Mouse (Mus musculus) thymus, postnatal 36 days (tissue): ENCODE data around the gene Pnkp.
A peak's percentile ranks its signal among the peaks of the same experiment; 100 is the strongest.

Experiments
- DNase-seq, 2 experiments: peaks; one replicate each; pipeline ENCODE4 v3.0.0; 2022; ENCODE audit warnings: mixed read lengths in 2 of 2

Gene Pnkp

GRCm38 (mm10) chr7:44857042-44857552, at the start of gene Pnkp:
Gene Pnkp (plus strand): TSS chr7:44857139.
- peak; percentile 82 to 85 for DNase-seq

GRCm38 (mm10) chr7:44808927-44809326, 48.0 kb upstream of the Pnkp start:
- DNase-seq = no peak

GRCm38 (mm10) chr7:44809466-44809865, 47.5 kb upstream of the Pnkp start:
- no peak for DNase-seq

- DNase-seq = no peak
Observed at GRCm38 (mm10) chr7:44810365-44810764, 46.6 kb upstream of the Pnkp start.

GRCm38 (mm10) chr7:44810819-44811557, 46.0 kb upstream of the Pnkp start:
- DNase-seq = no peak

- no peak for DNase-seq
Observed at GRCm38 (mm10) chr7:44812651-44813325, 44.2 kb upstream of the Pnkp start.

GRCm38 (mm10) chr7:44813985-44814384, 43.0 kb upstream of the Pnkp start:
- DNase-seq = no peak

- DNase-seq = no peak
Observed at GRCm38 (mm10) chr7:44814423-44814822, 42.5 kb upstream of the Pnkp start.

GRCm38 (mm10) chr7:44814952-44815553, 41.9 kb upstream of the Pnkp start:
- peak in 1 of 2 experiments; percentile 53 for DNase-seq

GRCm38 (mm10) chr7:44815721-44816469, 41.0 kb upstream of the Pnkp start, which contains the start of the genes Nup62 and Il4i1:
Gene Nup62 (plus strand): TSS chr7:44816088.
Gene Il4i1 (plus strand): TSS chr7:44816387.
- DNase-seq = peak; percentile 99 to 100

- no peak for DNase-seq
Observed at GRCm38 (mm10) chr7:44816470-44817021, 40.4 kb upstream of the Pnkp start, which contains the start of gene Atf5. Gene Atf5 (minus strand): TSS chr7:44816658.

- no peak for DNase-seq
Observed at GRCm38 (mm10) chr7:44817441-44817840, 39.5 kb upstream of the Pnkp start.

GRCm38 (mm10) chr7:44818164-44818563, 38.8 kb upstream of the Pnkp start:
- DNase-seq = no peak

- DNase-seq = no peak
Observed at GRCm38 (mm10) chr7:44818751-44819235, 38.1 kb upstream of the Pnkp start.

GRCm38 (mm10) chr7:44819391-44819790, 37.5 kb upstream of the Pnkp start:
- no peak for DNase-seq

- no peak for DNase-seq
Observed at GRCm38 (mm10) chr7:44819863-44820262, 37.1 kb upstream of the Pnkp start.

- no peak for DNase-seq
Observed at GRCm38 (mm10) chr7:44820525-44820924, 36.4 kb upstream of the Pnkp start.

GRCm38 (mm10) chr7:44821666-44822448, 35.1 kb upstream of the Pnkp start:
- peak; percentile 0 to 4 for DNase-seq

- peak in 1 of 2 experiments; percentile 12 for DNase-seq
Observed at GRCm38 (mm10) chr7:44823409-44823808, 33.5 kb upstream of the Pnkp start.

- peak; percentile 75 to 80 for DNase-seq
Observed at GRCm38 (mm10) chr7:44824872-44825271, 32.1 kb upstream of the Pnkp start.

GRCm38 (mm10) chr7:44826771-44827170, 30.2 kb upstream of the Pnkp start:
- DNase-seq = no peak
